Comparison of ENCODE assay signal across 33 mouse cellular contexts in genomic region chr11:34401343-34401742, GRCm38 (mm10).
"Had no signal": no experiment of that assay in that cellular context is flagged by ENCODE, and none has a peak within 500 bp of the region (broad histone marks: within the 10 kb centered on the region; RNA-seq: fewer than 3 reads in every experiment).

No protein-coding gene starts in this region.

- H3K4me3 ChIP-seq: heart, embryonic 13.5 days; heart, embryonic 15.5 days; hindbrain, embryonic 10.5 days; hindbrain, embryonic 12.5 days; hindbrain, embryonic 13.5 days; hindbrain, embryonic 15.5 days; intestine, embryonic 15.5 days; kidney, embryonic 15.5 days; layer of hippocampus, adult 2 months; left cerebral cortex, adult 2 months had no signal

- H3K36me3 ChIP-seq: heart, embryonic 13.5 days; heart, embryonic 15.5 days; hindbrain, embryonic 10.5 days; hindbrain, embryonic 12.5 days; hindbrain, embryonic 13.5 days; hindbrain, embryonic 15.5 days; intestine, embryonic 15.5 days; kidney, embryonic 15.5 days had no signal

- H3K9ac ChIP-seq: heart, embryonic 13.5 days; heart, embryonic 15.5 days; hindbrain, embryonic 12.5 days; hindbrain, embryonic 13.5 days; hindbrain, embryonic 14.5 days; hindbrain, embryonic 15.5 days; intestine, embryonic 15.5 days; kidney, embryonic 15.5 days had no signal

- ATAC-seq: hindbrain, embryonic 16.5 days; hindbrain, postnatal 0 days; inflammation-experienced regulatory T-cells, adult 6 months; intestine, embryonic 15.5 days; intestine, embryonic 16.5 days; intestine, postnatal 0 days had no signal

- H3K27ac ChIP-seq: heart, embryonic 13.5 days; heart, embryonic 15.5 days; hindbrain, embryonic 10.5 days; hindbrain, embryonic 12.5 days; hindbrain, embryonic 13.5 days; hindbrain, embryonic 14.5 days; hindbrain, embryonic 15.5 days; hindbrain, postnatal 0 days; intestine, embryonic 15.5 days; kidney, embryonic 15.5 days; kidney, postnatal 0 days; layer of hippocampus, adult 2 months; left cerebral cortex, adult 2 months had no signal

- DNase-seq: heart, postnatal 10 days; heart, postnatal 14 days; heart, postnatal 36 days; heart, postnatal 4 days; kidney, adult 11 months; kidney, adult 18-20 months; kidney, adult 2 months; kidney, adult 8-10 months; kidney, adult 9 months; kidney, postnatal 10 days; kidney, postnatal 14 days; kidney, postnatal 25 days; kidney, postnatal 36 days; kidney, postnatal 4 days; layer of hippocampus, adult 9-11 months; layer of hippocampus, postnatal 36 days had no signal

- H3K4me1 ChIP-seq: heart, embryonic 15.5 days; intestine, embryonic 15.5 days had no signal

- H3K9me3 ChIP-seq: heart, embryonic 13.5 days; heart, embryonic 15.5 days; hindbrain, embryonic 10.5 days; hindbrain, embryonic 12.5 days; hindbrain, embryonic 13.5 days; hindbrain, embryonic 15.5 days; intestine, embryonic 15.5 days; kidney, embryonic 15.5 days had no signal

- H3K27me3 ChIP-seq: heart, embryonic 13.5 days; heart, embryonic 15.5 days; hindbrain, embryonic 12.5 days; hindbrain, embryonic 13.5 days; hindbrain, embryonic 15.5 days; intestine, embryonic 15.5 days; kidney, embryonic 15.5 days had no signal

- H3K4me2 ChIP-seq: heart, embryonic 13.5 days; heart, embryonic 15.5 days; hindbrain, embryonic 12.5 days; hindbrain, embryonic 13.5 days; hindbrain, embryonic 14.5 days; hindbrain, embryonic 15.5 days; intestine, embryonic 15.5 days; kidney, embryonic 15.5 days had no signal
